Mouse (Mus musculus) liver, adult 2 months (tissue): ENCODE results near the gene Krt9.

ENCODE experiments used
- CTCF ChIP-seq: fragments of 200-500 bp; IDR thresholded peaks from 2 replicates; pipeline ENCODE4 v1.5.1; 2011; ENCODE audit warnings: low read depth, low read length, control low read depth
- POLR2A ChIP-seq: fragments of 200-500 bp; IDR thresholded peaks from 2 replicates; pipeline ENCODE4 v1.6.1; 2011; ENCODE audit warnings: low read length, control low read depth; ENCODE audit not compliant: insufficient read depth; ENCODE audit errors: extremely low read depth

- TF ChIP-seq CTCF: no peak
- no peak for TF ChIP-seq POLR2A
These were observed 26.3 kb upstream of the Krt9 start for GRCm38 (mm10) chr11:100219304-100219703.
